25 mouse cellular contexts compared by ENCODE assay signal in genomic region chr16:95194151-95194550, GRCm38 (mm10).
"Had no signal": no experiment of that assay in that cellular context is flagged by ENCODE, and none has a peak within 500 bp of the region (broad histone marks: within the 10 kb centered on the region; RNA-seq: fewer than 3 reads in every experiment).

No protein-coding gene starts in this region.

- DNase-seq: gastrocnemius, adult 2 months; gastrocnemius, postnatal 10 days; gastrocnemius, postnatal 25 days; heart, adult 18-20 months; heart, postnatal 14 days; heart, postnatal 36 days; kidney, adult 18-20 months; kidney, adult 8-10 months; kidney, postnatal 10 days; kidney, postnatal 25 days; layer of hippocampus, adult 9-11 months; layer of hippocampus, postnatal 36 days; left cerebral cortex, postnatal 4 days had no signal

- H3K27me3 ChIP-seq: heart, embryonic 12.5 days; hindbrain, embryonic 12.5 days; intestine, embryonic 15.5 days; limb, embryonic 15.5 days; liver, embryonic 12.5 days had no signal

- H3K9ac ChIP-seq: heart, embryonic 12.5 days; hindbrain, embryonic 12.5 days; hindbrain, embryonic 14.5 days; intestine, embryonic 15.5 days; limb, embryonic 13.5 days; limb, embryonic 15.5 days; liver, embryonic 12.5 days; liver, embryonic 14.5 days had no signal

- H3K4me2 ChIP-seq: heart, embryonic 12.5 days; hindbrain, embryonic 12.5 days; hindbrain, embryonic 14.5 days; intestine, embryonic 15.5 days; limb, embryonic 13.5 days; limb, embryonic 15.5 days; liver, embryonic 12.5 days had no signal

- H3K4me1 ChIP-seq: heart, embryonic 12.5 days; intestine, embryonic 15.5 days; limb, embryonic 13.5 days; limb, embryonic 15.5 days; liver, embryonic 12.5 days had no signal

- H3K9me3 ChIP-seq: heart, embryonic 10.5 days; heart, embryonic 12.5 days; hindbrain, embryonic 12.5 days; intestine, embryonic 15.5 days; limb, embryonic 13.5 days; limb, embryonic 15.5 days; liver, embryonic 12.5 days had no signal

- H3K4me3 ChIP-seq: gastrocnemius, adult 2 months; heart, embryonic 10.5 days; heart, embryonic 12.5 days; hindbrain, embryonic 12.5 days; intestine, embryonic 15.5 days; limb, embryonic 13.5 days; limb, embryonic 15.5 days; liver, embryonic 12.5 days had no signal

- H3K36me3 ChIP-seq: heart, embryonic 10.5 days; heart, embryonic 12.5 days; hindbrain, embryonic 12.5 days; intestine, embryonic 15.5 days; limb, embryonic 13.5 days; limb, embryonic 15.5 days; liver, embryonic 12.5 days had no signal

- ATAC-seq: hindbrain, embryonic 16.5 days; inflammation-experienced regulatory T-cells, adult 6 months; intestine, embryonic 15.5 days; intestine, postnatal 0 days; liver, embryonic 12.5 days had no signal

- H3K27ac ChIP-seq: gastrocnemius, adult 2 months; heart, embryonic 10.5 days; hindbrain, embryonic 12.5 days; hindbrain, embryonic 14.5 days; intestine, embryonic 15.5 days; limb, embryonic 13.5 days; limb, embryonic 15.5 days; liver, embryonic 12.5 days; liver, embryonic 14.5 days had no signal
